Mouse (Mus musculus) adrenal gland, postnatal 14 days (tissue): Measurements from ENCODE around the gene Sorcs2. TPM values are rescaled to one million over a fixed set of nuclear protein-coding genes. Genes with fewer than 3 reads are reported as not detected.
A peak's percentile ranks its signal among the peaks of the same experiment; 100 is the strongest.

ENCODE experiments used
- DNase-seq: peaks from one replicate; pipeline ENCODE4 v3.0.0; 2021; ENCODE audit warnings: mixed read lengths
- total RNA-seq: library from RNA; stranded (reverse); gene quantifications from 2 replicates; pipeline ENCODE4 v1.2.3, GENCODE M21; 2021

Gene Sorcs2
- total RNA-seq, 1 experiment from 2014 or later, result 10.3 TPM

GRCm38 (mm10) chr5:36120931-36121341, 277.0 kb downstream of the Sorcs2 start:
- DNase-seq, result no peak

GRCm38 (mm10) chr5:36118061-36118460, 279.9 kb downstream of the Sorcs2 start:
- DNase-seq, result no peak

- DNase-seq, result no peak
Measured at GRCm38 (mm10) chr5:36115519-36115918, 282.4 kb downstream of the Sorcs2 start.

GRCm38 (mm10) chr5:36113696-36114095, 284.2 kb downstream of the Sorcs2 start:
- no peak for DNase-seq

DNA sequence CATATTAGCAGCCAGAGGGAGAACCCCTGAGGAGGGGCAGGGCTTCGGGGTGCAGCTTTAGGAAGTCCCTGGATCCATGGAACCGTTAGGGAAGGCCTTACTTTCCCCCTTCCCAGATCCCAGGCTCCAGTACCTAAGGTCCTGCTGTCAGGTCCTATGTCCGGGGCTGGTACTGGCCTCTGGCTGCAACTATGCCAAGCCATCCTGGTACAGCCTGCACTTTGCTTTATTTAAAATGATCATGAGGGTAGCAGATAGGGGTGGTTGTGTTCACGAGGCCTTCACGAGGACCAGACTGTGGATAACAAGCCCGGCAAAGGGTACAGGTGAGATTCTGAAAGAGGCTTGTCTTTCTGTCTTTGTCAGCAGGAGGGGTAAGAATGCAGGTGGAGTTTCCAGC, 285.2 kb downstream of the Sorcs2 start:
- DNase-seq, result no peak

DNA sequence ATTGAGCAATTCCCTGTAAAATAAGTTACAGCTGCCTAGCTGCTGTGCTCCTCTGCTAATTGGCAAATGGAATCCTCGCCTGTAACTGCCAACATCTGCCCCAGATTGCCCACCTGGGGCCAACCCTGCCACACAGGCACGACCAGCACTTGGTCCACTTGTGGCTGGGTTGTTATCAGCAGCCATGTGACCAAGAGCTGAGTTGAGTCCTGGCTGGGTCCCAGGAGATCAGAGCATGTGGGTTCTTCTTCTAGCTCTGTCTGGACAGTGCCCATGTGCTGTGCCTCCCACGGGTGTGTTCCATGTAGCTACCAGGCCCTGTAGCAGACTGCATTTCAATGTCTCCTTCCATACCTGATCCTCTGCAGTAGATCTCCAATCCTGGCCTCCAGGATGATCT, 286.4 kb downstream of the Sorcs2 start:
- DNase-seq, result no peak

DNA sequence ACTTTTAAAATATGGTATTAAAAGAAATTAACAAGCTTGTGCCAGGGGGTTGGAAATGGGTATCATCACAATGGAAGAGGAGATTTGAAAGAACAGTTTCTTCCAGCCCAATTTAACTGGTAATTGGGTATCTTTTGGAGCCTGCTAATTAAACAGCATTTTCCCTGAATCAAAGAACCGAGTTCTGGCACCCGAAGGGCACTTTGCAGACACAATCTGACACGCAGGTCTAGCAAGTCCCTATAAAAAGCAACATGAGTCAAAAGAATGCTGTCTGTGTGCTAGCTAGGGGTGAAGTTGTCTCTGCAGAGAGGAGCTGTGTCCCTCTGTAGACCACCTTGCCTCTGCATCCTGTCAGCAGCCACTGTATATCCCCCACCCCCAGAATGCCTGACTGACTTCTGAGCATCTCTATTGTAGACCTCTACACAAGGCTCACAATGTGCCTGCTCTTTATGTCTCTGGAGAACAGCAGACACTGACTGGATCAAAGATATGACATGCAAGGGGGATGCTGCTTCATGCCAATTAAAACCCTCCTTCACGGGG, 289.5 kb downstream of the Sorcs2 start:
- no peak for DNase-seq

GRCm38 (mm10) chr5:36103483-36103882, 294.5 kb downstream of the Sorcs2 start:
- DNase-seq, result no peak

DNA sequence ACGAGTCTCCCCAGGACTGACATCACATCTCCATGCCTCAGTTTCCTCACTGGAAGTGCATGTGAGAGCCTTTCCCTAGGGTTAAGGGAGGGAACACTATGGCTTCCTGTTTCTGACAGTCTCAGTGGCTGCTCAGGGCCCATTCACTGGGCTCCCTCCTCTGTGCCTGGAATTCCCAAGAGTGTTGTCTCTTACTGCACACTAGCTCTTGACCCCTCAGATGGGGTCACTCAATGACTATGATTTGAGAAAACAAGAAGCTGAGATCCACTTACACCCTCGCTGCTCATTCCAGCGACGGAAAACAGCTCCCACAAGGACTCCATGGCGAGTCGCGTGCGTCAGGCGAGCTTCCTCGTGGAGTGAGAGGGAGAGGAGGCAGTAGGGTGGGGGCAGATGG, 296.8 kb downstream of the Sorcs2 start:
- DNase-seq, result no peak

DNA sequence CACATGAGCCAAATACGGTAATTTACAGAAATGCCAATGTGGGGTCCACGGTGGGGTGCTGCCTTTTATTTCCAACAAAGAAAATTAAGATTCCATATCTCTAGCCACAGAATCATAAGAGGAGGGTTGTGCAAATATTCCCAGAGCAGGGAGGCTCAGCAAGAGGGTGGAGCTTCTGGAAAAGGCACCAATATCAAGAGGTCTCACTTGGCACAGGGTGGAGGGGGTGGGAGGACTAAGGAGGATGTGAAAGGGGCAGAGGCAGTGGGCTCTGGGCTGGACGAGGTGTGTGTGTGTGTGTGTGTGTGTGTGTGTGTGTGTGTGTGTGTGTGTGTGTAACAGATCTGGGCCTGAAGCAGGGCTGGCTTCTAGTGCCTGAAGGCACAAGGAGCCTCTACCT, 297.5 kb downstream of the Sorcs2 start:
- no peak for DNase-seq

- peak; percentile 42 for DNase-seq
Measured at GRCm38 (mm10) chr5:36099662-36100061, 298.3 kb downstream of the Sorcs2 start.

DNA sequence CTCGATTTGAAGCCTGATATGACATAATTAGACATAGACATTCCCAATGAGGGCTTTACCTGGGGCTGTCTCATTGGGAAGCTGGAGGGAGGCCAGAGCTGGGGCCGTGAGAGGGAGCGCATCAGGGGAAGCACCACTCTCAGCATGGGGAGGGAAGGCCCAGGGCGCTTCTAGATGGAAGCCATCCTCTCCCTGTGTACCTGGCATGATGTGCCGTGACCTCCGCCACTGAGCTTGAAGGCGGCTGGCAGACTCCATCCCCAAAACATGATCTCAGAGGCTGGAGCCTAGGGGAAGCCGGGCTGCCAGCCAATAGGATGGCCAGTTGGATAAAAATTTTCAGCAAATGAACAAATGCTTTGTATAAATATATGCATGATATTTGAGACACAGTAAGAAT, 301.9 kb downstream of the Sorcs2 start:
- no peak for DNase-seq

- DNase-seq, result no peak
Measured at GRCm38 (mm10) chr5:36090036-36090435, 307.9 kb downstream of the Sorcs2 start.

DNA sequence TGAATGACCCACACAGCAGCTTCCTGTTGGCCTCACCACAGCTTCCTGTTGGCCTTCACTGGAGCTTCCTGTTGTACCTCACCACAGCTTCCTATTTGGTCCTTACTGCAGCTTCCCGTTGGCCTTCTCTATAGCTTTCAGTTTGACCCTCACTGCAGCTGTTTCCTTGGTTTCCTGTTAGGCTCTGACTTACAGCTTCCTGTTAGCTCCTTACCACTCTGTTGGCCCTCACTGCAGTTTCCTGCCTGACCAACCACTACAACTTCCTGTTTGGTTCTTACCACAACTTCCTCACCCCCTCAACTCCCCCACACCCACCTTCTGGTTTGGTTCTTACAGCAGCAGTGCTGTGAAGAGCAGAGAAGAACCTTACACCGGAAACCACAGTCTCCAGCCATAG, 308.7 kb downstream of the Sorcs2 start:
- no peak for DNase-seq

- DNase-seq, result no peak
Measured at GRCm38 (mm10) chr5:36086931-36087330, 311.0 kb downstream of the Sorcs2 start.

DNA sequence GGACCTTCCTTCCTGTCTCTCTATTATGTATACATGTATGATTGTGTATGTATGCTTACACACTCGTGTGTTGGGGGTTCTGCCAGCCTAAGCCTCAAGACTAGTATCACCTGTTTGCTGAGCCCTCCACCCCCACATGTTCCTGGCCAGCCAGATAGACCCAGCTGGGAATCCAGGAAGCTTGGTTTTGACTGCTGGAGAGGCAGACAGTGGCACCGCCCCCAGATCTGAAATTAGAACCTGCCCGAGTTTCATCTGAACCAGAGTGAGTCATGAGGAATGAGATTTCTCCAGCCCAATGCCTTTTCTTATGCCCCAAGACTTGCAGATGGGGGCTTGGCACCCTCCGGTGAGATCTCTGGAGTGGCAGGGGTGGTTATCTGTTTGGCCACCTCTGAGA, 312.3 kb downstream of the Sorcs2 start:
- no peak for DNase-seq

GRCm38 (mm10) chr5:36083869-36084565, 313.9 kb downstream of the Sorcs2 start:
- no peak for DNase-seq

- no peak for DNase-seq
Measured at GRCm38 (mm10) chr5:36081021-36081420, 316.9 kb downstream of the Sorcs2 start.

DNA sequence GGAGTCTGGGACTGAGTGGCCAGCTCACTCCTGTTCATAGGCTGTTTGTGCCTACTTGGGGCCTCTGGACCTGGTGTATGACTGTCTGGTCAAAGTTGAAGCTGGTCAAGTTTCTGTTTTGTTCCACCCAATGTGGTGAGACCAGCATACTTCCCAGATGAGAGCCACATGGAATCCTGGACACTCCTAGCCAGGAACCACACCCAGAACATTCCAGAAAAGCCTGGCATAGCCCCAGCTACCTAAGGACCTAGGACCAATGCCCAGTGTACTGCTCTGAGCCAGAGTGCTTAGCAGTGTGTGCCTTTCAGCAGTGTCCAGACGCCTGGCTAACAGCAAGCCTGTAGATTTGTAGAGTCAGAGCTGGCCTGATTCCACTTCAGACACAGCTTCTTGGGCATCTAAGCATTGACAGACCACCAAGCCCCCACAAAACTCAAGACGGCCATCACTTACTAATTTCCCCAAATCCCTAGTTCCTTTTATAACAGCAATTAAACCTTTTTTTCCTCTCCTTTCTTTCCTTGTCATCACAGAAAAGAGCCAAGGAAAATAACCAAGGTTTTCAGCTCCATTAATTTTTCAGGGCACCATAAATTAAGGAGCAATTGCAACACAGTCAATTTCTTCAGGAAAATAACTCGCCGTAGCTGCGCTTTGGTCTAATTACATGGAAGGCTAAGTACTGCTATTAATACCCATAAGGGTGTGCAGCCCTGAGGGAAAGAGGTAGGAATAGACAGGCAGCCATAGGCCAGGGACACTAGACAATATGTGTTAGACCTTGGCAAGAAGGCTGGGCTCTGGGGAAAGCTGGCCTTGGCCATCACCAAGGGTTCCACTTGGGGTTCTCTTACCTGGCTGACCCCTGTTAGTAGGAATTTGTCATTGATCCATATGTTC, 322.5 kb downstream of the Sorcs2 start:
- DNase-seq, result no peak

DNA sequence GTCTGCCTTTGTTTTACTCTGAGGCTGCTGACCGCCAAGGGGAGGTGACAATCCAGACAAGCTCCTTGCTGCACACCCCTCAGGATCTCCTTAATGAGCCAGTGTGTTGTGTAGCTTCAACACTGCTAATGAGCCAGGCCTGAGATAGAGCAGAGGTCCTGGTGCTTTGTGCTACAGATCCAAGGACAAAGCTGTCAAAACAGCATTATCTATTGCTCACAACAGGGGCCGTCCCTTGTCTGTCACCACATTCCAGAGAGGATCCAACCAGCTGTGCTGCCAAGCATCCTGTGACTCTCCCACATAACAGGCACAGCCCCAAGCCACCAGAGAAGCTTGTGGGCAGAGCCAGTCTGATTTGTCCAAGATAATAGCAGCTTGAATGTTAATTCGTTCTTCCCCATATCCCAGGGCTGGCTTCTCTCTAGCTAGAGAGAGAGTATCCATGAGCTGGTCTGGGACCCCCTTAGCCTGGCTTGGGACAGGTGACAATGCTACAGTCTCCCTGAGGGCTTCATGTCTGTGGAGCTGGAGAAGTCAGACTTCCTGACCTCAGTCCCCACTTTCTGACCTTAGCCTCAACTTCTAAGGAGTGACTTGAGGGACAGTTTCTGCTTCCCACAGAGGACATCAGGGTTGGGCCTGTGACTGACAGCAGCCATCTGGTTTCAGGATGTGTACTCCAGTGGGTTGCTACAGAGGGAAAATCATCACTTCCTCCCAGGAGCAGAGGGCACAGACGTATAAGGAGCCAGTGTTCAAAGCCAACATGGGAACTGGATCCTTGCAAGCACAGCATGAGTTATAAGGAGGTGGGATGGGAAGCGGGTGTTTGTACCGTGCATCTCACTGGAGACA, 328.2 kb downstream of the Sorcs2 start:
- peak; percentile 81 for DNase-seq

GRCm38 (mm10) chr5:36067651-36068181, 330.2 kb downstream of the Sorcs2 start:
- DNase-seq, result no peak

GRCm38 (mm10) chr5:36057804-36058322, 340.1 kb downstream of the Sorcs2 start:
- no peak for DNase-seq
